Mouse (Mus musculus) testis, adult 2 months (tissue): ENCODE data around the gene Med9.

Source experiments
- CTCF ChIP-seq: fragments of 200-500 bp; IDR thresholded peaks from 2 replicates; pipeline ENCODE4 v1.5.1; 2012; ENCODE audit warnings: low read depth, mild to moderate bottlenecking, inconsistent platforms, low read length, moderate library complexity; ENCODE audit not compliant: control insufficient read depth, insufficient read depth, insufficient replicate concordance
- POLR2A ChIP-seq: fragments of 200-500 bp; IDR thresholded peaks from 2 replicates; pipeline ENCODE4 v1.6.1; 2012; ENCODE audit warnings: low read depth, mild to moderate bottlenecking, inconsistent platforms, low read length, moderate library complexity; ENCODE audit not compliant: control insufficient read depth

- TF ChIP-seq CTCF (no peak), POLR2A (no peak)
Measured at GRCm38 (mm10) chr11:59970780-59971179, 22.8 kb downstream of the Med9 start.
